Mouse (Mus musculus): ENCODE data around the gene Lif.

The Lif gene

DNA sequence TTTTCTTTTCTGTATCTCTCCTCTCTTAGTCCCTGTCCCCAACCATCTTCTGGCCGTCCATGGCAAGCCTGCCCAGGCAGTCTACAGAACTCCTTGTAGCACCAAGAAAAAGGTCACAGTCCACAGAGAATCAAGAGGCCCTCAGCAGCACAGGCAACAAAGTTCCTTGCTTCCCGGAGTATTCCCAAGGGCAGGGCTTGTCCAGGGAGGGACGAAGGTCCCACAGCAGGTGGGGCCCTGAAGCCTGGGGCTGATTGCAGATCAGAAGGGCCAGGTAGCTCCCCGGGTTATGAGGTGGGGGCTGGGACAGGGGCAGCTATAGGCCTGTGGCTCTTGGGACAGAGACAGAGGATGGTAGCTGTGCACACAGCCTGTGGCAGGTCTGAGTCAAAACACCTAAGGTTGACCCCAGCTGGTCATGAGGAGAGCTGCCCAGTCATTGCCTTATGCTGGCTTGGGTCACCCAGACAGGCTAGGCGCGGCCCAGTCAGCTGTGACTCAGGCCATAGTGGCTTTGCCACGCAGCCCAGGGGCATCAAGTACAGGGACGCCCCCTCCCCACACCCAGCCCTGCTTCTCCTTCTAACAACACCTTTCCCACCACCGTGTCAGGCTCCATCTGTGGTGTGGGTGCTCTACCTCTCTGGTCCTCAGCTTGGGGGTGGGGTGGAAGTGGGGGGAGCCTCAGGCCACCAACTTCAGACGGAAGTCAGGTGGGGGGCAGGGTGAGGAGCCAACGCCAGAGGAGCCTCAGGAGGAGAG is at the start of gene Lif:
TSS of gene Lif (plus strand) at position 712 of the 762 bp plus-strand sequence.
- DNase-seq = no peak

DNA sequence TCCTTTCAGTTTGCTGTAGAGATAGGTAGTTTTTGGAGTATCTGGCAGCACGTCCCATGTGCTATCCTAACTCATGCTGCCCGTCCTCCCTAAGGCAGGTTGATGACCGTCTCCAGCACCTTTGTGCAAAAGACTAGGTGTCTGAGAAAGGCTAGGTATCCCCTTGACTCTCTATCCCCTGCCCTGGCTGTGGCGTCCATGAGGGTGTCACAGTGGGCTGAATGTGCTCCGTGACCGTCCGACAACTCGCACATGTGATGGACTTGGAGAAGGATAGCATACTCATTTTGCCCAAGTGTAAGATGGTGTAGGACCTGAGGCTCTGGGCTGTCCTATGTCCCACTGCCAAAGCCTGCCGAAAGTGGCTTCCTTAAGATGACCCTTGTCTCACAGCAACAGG is 49.7 kb upstream of the Lif start:
- no peak for DNase-seq

DNA sequence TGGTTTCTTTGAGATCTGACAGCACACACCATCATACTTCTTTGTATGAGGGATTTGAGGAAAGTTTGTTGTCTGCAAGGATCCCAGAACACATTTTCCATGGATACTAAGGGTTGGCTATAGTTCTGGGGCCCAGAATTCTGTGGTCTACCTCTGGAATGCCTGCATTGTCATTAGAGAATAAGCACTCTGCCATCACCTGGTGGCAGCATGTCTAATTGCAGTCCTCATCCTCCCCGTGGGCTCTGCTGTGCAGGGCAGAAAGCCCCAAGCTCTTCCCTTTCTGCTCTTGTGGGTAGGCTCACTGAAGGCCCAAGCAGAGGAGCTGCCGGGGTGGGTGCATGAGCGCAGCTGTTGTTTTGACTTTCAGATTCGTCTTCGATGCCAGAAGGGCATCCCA is 47.8 kb upstream of the Lif start:
- no peak for DNase-seq

DNA sequence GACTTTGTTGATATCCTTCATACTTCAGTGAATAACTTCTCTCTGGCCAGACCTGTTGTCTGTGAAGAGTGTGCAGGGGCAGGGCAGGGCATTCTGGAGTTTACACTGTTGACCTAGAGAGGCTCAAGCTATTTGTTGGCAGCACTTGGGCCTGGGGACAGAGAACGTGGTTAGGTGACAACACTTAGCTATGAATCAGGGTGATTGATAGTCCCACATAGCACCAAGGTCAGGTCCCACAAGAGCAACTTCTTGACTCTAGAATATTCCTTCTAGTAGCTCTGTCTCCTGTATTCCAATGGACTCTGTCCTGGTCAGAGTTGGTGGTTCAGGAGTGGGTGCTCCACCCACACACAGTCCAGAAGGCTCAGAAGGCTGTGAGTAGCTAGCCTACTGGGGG is 46.6 kb upstream of the Lif start:
- no peak for DNase-seq

DNA sequence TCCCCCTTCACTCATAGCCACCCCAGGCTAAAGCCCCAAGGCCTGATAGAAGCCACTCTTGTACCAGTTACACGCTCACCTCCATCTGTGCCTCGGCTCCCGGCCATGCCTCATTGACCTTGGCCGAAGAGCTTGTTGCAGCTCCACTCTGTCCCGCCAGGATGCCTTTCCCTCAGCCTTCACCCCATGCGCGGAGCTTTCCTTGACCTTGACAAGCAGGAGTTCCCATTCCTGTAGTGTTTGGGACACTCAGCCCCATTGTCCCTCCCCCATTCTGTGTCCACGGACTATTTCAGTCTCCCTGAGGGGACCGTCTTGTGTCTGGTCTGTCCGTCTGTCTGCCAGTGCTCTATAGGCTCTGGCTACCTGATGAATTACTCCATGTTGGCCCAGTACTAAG is 44.2 kb upstream of the Lif start:
- no peak for DNase-seq

DNA sequence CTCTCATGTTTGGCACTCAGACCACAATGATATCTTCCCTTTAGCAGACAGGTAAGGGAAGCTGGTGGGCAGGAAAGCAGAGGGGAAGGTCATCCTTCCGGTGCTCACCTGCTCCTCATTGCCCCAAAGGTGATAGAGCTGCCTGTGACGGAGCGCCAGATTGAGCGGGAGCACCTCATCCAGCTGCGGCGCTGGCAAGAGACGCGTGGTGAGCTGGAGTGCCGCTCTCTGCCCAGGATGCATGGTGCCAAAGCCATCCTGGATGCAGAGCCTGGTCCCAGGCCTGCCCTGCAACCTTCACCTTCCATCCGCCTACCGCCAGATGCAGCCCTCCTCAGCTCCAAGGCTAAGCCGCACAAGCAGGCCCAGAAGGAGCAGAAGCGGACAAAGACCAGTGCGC is 42.8 kb upstream of the Lif start:
- DNase-seq = no peak

DNA sequence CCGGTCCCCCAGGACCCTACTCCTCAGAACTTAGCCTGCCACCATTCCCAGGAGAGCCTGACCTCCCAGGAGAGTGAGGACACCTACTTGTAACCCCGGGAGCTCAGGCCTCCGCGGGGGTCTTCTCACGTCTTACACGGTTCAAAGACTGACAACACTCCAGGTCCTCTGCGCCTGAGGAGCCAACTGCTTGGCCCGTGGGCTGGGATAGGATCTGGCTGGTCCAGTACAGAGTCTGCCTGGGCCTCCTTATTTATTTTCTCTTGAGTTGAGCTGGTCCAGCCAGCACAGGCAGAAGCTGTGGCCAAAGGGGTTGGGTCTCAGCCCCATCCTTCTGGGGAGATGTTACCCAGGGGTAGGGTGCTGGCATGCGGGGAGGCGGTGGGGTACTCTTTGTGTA is 42.3 kb upstream of the Lif start:
- no peak for DNase-seq

DNA sequence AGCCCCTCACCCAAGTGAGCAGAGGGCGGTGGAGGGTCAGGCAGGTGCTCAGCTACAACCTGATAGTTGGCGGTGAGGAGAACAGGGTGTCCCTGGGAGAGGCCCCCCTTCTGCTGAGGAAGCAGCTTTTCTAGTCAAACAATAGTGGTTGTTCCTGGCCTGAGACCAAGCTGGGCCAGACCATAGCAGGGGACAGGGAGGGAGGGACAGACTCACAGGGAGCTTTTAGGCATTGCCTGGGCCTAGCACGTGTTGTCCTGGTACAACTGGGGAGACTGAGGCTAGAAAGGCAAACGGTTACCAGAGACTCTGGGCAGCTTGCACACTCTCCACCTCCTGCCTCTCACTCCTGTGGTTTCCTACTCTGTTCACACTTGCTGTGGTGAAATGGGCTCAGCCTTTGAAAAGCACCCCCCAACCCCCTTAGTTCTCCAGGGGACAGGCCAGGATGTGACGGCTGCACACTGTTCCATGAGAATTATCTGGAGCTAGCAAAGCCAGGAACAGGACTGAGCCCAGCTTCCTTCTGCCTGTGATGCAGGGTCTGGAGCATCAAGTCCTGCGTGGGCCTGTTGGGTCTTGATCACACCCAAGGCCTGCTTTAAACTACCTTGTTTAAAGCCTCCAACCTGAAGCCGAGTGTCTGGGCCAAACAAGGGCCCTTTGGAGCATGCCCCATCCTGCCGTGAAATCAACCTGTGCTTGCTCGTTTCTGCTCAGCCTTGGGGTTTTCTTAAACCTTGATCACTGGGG is 40.9 kb upstream of the Lif start:
- DNase-seq = no peak

DNA sequence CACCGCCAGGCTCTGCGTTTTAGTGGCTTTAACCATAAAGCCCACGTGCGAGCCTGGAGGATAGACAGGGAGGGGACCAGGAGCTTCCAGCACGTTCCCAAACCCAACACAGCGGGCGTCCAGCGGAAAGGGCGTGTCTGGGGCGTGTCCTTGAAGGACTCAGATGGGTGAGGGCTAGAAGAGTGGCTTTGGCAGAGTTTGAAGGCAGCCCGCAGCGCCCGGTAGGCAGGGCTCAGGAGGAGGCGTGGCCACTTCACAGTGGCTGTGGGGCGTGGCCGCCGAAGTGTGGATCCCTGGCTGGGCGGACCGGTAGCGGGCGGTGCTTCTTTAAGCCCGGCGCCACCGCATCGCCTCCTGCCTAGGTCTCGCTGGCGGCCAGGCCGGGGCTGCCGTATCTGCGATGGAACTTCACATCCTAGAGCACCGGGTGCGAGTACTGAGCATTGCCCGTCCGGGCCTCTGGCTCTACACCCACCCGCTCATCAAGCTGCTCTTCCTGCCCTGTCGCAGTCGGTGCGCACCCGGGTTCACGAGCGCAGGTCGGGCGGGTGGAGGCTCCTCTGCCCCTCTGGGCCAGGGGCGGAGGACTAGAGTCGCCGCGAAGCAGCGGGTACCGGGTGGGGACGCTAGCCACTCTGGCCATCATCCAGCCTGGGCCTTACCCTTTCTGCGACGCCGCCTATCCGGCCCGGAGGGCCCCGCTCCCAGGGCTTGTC is 39.3 kb upstream of the Lif start, which contains the start of gene Castor1:
TSS of gene Castor1 (plus strand) at position 312 of the 716 bp plus-strand sequence.
- DNase-seq = peak; percentile 81

DNA sequence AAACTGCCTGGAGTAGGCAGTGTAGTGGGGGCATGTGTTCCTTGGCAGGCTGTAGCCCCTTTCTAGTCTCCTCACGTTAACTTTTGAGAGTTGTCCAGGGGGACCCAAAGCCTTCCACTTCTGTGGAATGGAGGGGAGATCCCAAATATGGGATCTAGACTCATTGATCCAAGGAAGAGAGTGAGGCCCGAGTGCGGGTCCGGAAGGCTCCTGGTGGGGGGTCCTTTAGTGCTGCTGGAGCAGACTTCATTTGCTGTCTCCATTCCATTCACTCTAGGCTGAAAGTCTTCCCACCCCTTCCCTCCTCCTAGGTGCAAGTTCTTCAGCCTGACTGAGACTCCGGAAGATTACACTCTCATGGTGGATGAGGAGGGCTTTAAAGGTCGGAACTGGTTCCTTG is 38.7 kb upstream of the Lif start:
- DNase-seq = no peak

DNA sequence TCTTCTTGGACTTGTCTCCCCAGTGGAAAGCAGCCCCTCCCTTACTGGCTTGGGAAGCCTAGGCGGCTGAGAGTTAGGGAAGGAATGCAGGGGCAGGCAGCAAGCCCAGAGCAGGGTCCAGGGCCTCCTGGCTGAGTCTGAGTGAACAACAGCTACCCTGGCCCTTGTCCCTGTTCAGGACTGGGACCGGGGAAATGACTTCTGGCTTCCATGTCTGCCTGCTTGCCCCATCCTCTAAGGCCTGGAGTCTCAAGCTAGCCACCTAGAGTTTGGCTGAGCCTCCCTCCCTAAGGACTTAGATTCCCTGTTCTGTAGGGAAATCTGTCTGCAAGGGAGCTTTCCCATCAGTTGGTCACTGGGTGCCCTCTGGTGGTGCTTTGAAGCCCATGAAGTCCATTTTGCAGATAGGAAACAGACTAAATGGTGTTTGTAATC is 38.0 kb upstream of the Lif start:
- DNase-seq = peak; percentile 74

DNA sequence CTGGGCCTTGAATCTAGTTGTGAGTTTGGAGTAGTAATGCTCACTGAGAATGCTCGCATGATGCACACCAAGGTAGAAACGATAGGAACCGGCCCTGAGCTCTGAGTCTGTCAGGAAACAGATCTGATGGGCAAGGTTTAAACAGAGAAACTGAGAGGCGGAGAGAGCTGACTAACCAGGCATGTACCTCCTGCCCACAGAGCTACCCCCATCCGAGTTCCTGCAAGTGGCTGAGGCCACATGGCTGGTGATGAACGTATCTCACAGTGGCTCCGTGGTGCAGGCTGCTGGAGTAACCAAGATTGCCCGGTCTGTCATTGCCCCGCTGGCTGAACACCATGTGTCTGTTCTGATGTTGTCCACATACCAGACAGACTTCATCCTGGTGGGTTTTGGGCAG is 37.4 kb upstream of the Lif start:
- no peak for DNase-seq

DNA sequence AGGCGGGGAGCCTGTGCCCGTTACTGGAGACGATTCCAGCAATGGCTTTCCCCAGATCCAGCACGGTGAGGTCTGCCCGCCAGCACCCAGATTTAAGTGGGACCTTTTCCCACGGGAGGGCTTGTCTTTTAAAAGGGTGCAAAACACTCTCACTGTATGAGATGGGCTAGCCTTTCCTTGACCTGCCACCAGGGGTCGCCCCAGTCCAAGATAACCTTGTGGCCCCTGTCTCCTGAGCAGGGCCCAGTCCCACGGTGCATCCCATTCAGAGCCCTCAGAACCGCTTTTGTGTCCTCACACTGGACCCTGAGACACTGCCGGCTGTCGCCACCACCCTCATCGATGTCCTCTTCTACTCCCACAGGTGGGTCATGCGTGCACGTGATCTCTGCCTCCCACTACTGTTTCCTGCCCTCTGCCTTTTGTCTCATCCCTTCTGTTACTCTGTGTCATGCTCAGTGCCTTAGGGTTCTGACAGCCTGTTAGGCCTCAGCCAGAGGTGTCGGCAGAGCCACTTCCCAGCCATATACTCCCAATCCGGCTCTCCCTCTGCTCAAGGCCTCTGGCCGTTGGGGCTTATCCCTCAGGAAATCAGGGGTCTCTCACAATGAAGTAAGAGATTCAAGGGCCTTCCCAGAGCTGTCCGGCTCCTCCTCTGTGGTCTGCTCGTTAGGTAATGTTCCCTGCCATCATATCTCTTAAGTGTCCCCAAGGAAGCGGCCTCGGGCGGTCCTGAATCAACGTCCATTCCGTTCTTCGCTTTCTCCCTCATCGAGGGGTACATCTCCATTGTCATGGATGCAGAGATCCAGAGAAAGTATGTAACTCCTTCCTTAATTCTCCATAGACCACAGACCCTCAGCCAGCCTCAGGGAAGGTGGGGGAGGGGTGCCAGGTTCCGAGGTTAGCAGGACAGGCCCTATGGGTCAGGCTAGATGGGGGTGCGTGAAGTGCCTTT is 36.6 kb upstream of the Lif start:
- DNase-seq = no peak

DNA sequence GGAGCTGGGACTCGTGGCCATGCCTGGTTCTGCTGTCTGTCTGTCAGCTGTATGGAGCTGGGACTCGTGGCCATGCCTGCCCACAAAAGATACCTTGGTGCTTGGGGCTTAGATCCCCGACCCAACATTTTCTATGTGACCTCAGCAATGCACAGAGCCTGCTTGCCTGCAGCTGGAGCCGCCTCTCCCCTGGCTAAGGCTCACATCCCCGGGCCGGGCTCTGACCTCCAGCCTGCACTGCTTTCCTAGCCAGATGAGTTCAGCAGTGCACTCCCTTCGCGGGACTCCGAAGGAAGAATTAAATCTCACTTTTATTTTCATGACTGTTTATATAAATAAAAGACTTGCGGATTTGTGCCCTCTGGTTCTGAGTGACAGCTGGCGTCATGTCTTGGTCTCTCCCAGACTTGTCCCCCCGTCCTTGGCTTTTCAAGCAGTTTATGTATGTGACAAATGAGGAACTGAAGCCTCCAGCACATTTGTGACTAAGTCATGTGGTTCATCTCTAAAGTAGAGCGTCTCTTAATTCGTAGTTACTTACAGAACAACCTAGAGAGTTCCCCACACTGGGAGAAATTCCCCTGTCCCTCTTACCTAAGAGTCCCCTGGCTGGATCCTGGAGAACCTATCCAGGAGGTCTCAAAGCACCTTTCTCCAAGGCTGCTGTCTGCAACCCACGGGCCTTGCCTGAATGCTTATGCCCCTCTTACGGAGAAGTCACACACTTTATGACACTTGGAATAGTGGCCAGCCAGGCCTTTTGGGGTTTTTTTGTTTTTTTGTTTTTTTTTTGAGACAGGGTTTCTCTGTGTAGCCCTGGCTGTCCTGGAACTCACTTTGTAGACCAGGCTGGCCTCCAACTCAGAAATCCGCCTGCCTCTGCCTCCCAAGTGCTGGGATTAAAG is 35.1 kb upstream of the Lif start:
- DNase-seq = no peak

DNA sequence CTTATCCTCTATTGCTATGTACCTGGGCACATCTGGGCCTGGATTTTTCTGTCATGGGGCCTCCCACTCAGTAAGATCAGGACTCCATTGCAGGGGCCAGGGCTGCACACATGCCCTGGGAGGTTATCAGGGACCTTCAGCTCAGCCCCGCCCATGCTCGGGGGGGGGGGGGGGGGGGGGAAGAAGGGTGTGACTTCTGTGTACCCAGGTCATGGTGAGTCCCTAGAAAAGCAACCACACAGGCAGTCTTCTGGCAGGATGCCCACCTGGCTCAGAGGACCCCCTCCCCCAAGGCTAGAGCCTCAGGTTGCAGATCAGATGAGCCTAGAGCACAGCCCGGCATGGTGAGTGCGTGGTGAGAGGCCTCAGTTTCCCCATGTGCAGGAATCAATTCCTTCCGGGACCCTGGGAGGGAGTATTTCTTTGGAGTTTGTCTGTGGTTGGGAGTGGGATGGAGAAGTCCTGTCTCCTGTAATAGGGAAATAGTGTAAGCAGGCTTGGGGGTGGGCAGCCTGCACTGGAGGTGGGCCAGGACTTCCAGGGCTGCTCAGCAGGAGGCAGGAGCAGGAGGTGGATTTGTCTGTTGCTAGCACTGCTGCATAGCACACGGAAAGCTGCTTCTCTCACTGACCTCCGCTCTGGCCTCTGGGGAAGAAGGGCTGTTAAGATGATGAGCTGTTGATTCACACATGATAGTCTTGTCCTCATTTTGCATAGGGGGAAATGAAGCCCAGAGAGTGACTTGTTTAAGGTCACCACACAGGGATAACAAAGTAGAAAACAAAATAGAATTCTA is 33.8 kb upstream of the Lif start:
- DNase-seq = no peak

DNA sequence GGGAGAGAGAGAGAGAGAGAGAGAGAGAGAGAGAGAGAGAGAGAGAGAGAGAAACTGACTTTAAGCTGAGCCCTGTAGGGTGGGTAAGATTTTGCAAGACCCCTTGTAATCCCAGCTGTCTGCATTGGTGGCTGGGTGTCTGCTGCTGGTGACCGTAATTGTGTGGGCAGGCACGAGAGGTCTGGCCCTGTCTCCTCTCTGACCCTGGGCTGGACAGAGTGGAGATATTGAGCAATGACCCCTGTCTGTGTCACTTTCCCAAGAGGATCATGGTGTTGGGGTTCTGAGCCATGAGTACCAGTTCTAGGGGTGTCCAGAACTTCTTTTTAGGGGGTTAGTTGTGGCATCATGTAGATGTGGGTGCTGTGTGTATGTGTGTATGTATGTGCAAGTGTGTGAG is 33.1 kb upstream of the Lif start:
- DNase-seq = no peak

DNA sequence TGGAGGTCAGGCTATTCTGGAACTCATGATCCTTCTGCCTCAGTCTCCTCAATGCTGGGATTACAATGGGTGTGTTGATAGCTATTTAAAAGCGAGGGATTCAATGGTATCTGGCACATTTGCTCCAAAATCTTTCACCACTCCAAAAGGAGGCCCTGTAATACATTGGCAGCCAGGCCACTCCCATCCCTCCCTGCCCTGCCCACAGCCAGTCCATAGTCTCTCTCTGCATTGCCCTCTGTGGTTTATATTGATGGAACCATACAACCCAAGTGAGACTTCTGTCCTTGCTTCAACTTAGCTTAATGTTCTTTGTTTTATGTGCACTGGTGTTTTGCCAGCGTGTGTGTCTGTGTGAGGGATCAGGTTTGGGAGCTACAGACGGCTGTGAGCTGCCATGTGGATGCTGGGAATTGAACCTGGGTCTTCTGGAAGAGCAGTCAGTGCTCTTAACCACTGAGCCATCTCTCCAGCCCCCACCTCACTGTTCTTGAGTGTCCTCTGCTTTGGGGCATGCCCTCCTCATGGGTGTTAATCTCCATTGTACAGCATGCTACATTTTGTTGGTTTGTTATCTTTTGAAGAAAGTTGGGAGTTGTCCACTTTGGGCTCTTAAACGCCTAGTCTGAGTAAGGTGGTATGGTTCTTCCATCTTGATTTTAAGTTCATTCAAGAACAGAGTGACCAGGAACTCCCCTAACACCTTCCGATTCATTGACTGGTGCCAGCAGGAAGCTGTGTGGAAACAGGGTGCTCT is 30.6 kb upstream of the Lif start:
- DNase-seq = no peak

DNA sequence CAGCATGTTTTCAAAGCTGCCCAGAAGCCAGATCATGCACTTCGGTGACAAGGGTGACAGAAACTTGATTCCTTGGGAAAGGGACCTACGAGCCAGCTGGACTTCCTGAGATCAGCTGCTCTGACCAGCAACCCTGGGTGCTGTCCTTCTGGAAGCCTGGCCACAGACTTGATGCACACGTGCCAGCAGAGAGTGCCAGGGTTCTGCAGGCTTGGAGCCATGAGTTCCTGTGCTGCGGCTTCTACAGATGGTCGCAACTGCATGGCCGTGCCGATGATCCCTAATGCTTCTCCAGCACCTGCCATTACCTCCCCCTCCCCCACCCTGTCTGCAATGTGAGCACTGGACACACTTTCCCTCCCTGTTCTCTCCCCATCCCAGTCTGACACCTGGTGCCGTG is 28.9 kb upstream of the Lif start:
- no peak for DNase-seq

DNA sequence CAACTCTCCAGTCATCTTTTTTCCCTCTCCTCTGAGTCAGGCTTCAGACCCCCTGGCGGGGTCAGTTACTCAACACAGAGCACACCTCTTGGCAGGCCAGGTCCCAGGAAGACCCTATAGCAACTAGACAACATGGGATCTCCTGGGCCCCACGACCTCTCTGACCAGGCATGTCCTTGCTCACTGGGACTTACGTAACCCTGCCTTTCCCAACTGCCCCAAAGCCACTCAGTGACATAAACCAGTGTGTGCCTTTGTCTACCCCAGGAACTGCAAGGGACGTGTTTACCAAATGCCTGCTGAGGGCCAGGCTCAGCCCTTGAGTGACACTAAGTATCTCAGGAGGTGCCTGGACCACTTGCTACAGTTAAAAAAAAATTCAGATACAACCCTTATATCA is 27.5 kb upstream of the Lif start:
- no peak for DNase-seq

DNA sequence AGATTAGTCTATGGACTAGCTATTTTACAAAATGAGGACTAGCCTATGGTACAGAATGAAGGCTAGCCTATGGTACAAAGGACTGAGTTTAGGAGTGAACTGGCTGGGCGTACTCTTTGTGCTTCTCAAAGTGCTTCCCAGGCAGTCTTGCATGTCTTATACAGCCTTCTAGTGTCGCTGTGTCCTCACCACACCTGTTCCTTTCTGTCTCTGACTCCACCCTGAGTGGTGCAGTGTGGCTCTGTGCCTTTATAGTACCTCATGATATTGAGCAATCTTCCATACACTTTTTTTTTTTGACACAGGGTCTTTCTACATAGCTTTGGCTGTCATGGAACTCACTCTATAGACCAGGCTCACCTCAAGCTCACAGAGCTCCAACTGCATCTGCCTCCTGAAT is 25.9 kb upstream of the Lif start:
- DNase-seq = no peak

Data from layer of hippocampus, adult 9-11 months (tissue).